Mouse (Mus musculus) cortical plate, adult 2 months (tissue): ENCODE data around the gene Snx29.

Source experiments
- CTCF ChIP-seq: fragments of 200-500 bp; IDR thresholded peaks from 2 replicates; pipeline ENCODE4 v1.5.1; 2011; ENCODE audit warnings: mild to moderate bottlenecking, control low read depth, low read length; ENCODE audit not compliant: insufficient read depth; ENCODE audit errors: extremely low read depth
- POLR2A ChIP-seq: fragments of 200-500 bp; IDR thresholded peaks from 2 replicates; pipeline ENCODE4 v1.6.1; 2011; ENCODE audit warnings: mild to moderate bottlenecking, low read length, control low read depth; ENCODE audit not compliant: insufficient read depth; ENCODE audit errors: extremely low read depth

- TF ChIP-seq POLR2A (no peak), CTCF (no peak)
Measured at GRCm38 (mm10) chr16:11601336-11602082, 278.8 kb downstream of the Snx29 start.
